Comparison of ENCODE assay signal across 13 mouse cellular contexts in the genomic region with DNA sequence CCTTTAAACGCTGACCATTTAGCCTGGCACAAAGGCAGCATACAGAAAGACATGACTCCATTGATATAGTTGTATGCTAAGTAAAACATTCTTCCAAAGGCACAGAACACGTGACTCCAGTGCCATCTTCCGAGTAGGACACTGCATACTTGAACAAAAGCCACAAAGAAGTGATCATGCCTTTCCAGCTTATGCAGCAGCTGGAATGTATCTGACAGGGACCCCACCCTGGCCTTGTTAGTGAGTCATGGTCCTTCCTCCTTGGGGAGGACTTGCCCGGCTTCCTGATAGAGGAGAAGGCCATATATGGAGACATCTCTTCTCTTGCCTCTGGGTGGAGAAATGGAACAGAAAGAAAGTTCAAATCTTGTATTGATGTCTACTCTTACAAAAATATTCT.
DNase-seq lines count a peak whose midpoint lies in the region; ATAC-seq and TF ChIP-seq lines count a peak whose summit lies in the region.
"Had no signal": no experiment of that assay in that cellular context is flagged by ENCODE, and none has a peak within 500 bp of the region (broad histone marks: within the 10 kb centered on the region; RNA-seq: fewer than 3 reads in every experiment).

No protein-coding gene starts in this region.

- H3K27ac ChIP-seq in embryonic facial prominence, embryonic 14.5 days (replicated peaks; ENCODE audit: low read depth, low read length) = no peak overlapping the region
- H3K27ac ChIP-seq in embryonic facial prominence, embryonic 10.5 days (replicated peaks) = no peak overlapping the region
- H3K27ac ChIP-seq: liver, embryonic 12.5 days had no signal

- peak; percentile 29 for DNase-seq in embryonic facial prominence, embryonic 14.5 days (ENCODE audit: low spot score)
- DNase-seq in embryonic facial prominence, embryonic 10.5 days (ENCODE audit: low spot score) = no peak
- DNase-seq in lung, adult 18-20 months = peak; percentile 2 to 3
- no peak for DNase-seq in lung, adult 2 months
- DNase-seq in heart, postnatal 25 days (ENCODE audit: low spot score) = peak; percentile 34
- peak; percentile 20 to 21 for DNase-seq in urinary bladder, postnatal 36 days (ENCODE audit: low spot score in 2 of 2)
- DNase-seq in adrenal gland, adult 8-10 months = no peak
- DNase-seq in thymus, postnatal 36 days = no peak
- DNase-seq: B cell, adult 2 months; midbrain, embryonic 14.5 days; thymus, postnatal 14 days had no signal

- peaks cover 3% of the 10 kb centered on the region for H3K4me1 ChIP-seq in embryonic facial prominence, embryonic 14.5 days (ENCODE audit: control insufficient read depth, insufficient read depth, low read length)
- H3K4me1 ChIP-seq in embryonic facial prominence, embryonic 10.5 days = peaks cover 8% of the 10 kb centered on the region
- H3K4me1 ChIP-seq in lung, adult 2 months (ENCODE audit: control insufficient read depth, insufficient read depth, low read length) = no peaks in the 10 kb centered on the region
- H3K4me1 ChIP-seq: liver, embryonic 12.5 days had no signal

- intact Hi-C loops in heart, postnatal 25 days (cut with DNase I) = loop anchor here (5.0 kb wide), 3 partner anchors 44 to 749 kb away; a partner anchor contains a TSS

- no peak overlapping the region for H3K4me2 ChIP-seq in embryonic facial prominence, embryonic 14.5 days (ENCODE audit: low read depth, low read length)
- H3K4me2 ChIP-seq: hindbrain, embryonic 13.5 days; liver, embryonic 12.5 days had no signal

- TF ChIP-seq POLR2A in lung, adult 2 months (IDR thresholded peaks at IDR 0.05; ENCODE audit: borderline replicate concordance, extremely low read depth, low read depth, low read length) = no peak

- no peak for ATAC-seq in embryonic facial prominence, embryonic 14.5 days (ENCODE audit: low read depth)
- ATAC-seq: liver, embryonic 12.5 days had no signal

- 73% methylated on average over 4 of the region's 4 CpGs for WGBS in embryonic facial prominence, embryonic 14.5 days
- WGBS in embryonic facial prominence, embryonic 10.5 days = 83% methylated on average over 4 of the region's 4 CpGs
- WGBS in lung, adult 2 months = 42% methylated on average over 4 of the region's 4 CpGs

- TF ChIP-seq CTCF in lung, adult 2 months (IDR thresholded peaks at IDR 0.05; ENCODE audit: insufficient read depth, low read length) = no peak

- no peaks in the 10 kb centered on the region for H3K9me3 ChIP-seq in embryonic facial prominence, embryonic 14.5 days (ENCODE audit: control insufficient read depth, low read length)
- H3K9me3 ChIP-seq in embryonic facial prominence, embryonic 10.5 days = no peaks in the 10 kb centered on the region
- H3K9me3 ChIP-seq: hindbrain, embryonic 13.5 days; liver, embryonic 12.5 days had no signal

- no peak overlapping the region for H3K4me3 ChIP-seq in embryonic facial prominence, embryonic 14.5 days (ENCODE audit: low read depth, low read length)
- no peak overlapping the region for H3K4me3 ChIP-seq in embryonic facial prominence, embryonic 10.5 days
- H3K4me3 ChIP-seq in lung, adult 2 months (replicated peaks; ENCODE audit: extremely low read depth, low read depth, low read length) = no peak overlapping the region
- H3K4me3 ChIP-seq: hindbrain, embryonic 13.5 days; liver, embryonic 12.5 days had no signal

- H3K9ac ChIP-seq in embryonic facial prominence, embryonic 14.5 days (ENCODE audit: low read depth, low read length) = no peak overlapping the region
- H3K9ac ChIP-seq: hindbrain, embryonic 13.5 days; liver, embryonic 12.5 days had no signal

- H3K27me3 ChIP-seq in embryonic facial prominence, embryonic 14.5 days (replicated peaks; ENCODE audit: control insufficient read depth, insufficient read depth, low read length) = no peaks in the 10 kb centered on the region
- H3K27me3 ChIP-seq in embryonic facial prominence, embryonic 10.5 days (replicated peaks; ENCODE audit: low read depth, poor library complexity, severe bottlenecking) = no peaks in the 10 kb centered on the region
- H3K27me3 ChIP-seq: hindbrain, embryonic 13.5 days; liver, embryonic 12.5 days had no signal

- H3K36me3 ChIP-seq in embryonic facial prominence, embryonic 14.5 days (ENCODE audit: control insufficient read depth, insufficient read depth, low read length) = no peaks in the 10 kb centered on the region
- no peaks in the 10 kb centered on the region for H3K36me3 ChIP-seq in embryonic facial prominence, embryonic 10.5 days (replicated peaks)
- H3K36me3 ChIP-seq: hindbrain, embryonic 13.5 days; liver, embryonic 12.5 days had no signal

Comparison
In these comparisons a context has a peak if more than half of its experiments do, and no peak if none do; other contexts are left out.
1. DNase-seq: peak in embryonic facial prominence, embryonic 14.5 days (single experiment), lung, adult 18-20 months (2 of 2), heart, postnatal 25 days (single experiment) and urinary bladder, postnatal 36 days (2 of 2); none in embryonic facial prominence, embryonic 10.5 days (single experiment), lung, adult 2 months (single experiment), adrenal gland, adult 8-10 months (single experiment) and thymus, postnatal 36 days (0 of 2).